Mouse (Mus musculus): ENCODE measurements at regions not wholly inside any gene's neighbourhood (a gene's known extent, or its start where the extent isn't known, plus 50 kb on each side); places are given as distances from the start of the nearest gene placed in this dataset.

DNA sequence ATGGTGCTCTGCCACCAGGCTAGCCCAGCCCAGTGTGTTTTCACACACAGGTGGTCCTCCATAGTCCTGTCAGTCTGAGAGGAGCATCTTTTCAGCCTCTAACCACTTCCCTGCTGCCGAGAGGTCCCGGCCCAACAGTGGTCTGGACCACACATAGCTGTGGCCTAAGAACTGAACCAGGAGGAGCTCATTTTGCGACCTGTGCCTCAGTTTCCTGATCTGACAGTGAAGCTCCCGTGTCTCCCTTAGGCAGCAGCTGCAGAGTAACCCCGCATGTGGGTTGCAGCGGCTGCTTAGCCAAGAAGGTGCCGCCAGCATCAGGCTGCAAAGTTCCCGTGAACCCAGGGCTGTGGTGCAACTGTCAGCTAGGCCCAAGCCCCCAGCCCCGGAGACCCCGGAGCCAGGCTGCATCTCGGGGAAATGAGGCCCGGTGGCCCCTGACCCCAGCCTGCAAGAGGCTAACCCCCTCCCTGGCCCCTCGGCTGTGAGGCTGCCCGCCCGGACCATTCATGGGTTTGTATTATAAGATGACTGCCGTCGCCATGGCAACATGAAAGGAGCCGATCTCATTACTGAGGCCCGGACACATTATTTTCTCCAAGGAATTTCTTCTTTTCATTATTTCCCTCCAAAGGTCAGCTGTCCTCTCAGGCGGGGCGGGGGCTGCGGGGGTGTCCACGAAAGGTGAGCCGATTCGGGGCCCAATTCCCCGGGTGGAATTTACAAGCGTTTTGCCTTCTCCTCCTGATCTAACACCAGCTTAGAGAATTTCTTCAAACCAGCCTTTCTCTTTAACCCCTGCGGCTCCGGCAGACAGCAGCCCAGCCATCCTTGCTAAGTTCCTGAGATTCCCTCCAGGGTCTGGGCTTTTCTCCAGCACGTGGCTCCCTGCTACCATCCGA, 152.6 kb upstream of the Gm26897 start:
- TF ChIP-seq POLR2A (IDR thresholded peaks at IDR 0.05; ENCODE audit: borderline replicate concordance, insufficient read depth, low read length) (no peak), CTCF (IDR thresholded peaks at IDR 0.05; ENCODE audit: borderline replicate concordance, insufficient read depth, low read depth, low read length) (no peak)
